Mouse (Mus musculus) gastrocnemius, postnatal 36 days (tissue): ENCODE measurements around the gene Focad. TPM values are rescaled to one million over a fixed set of nuclear protein-coding genes. Genes with fewer than 3 reads are reported as not detected.

Experiments
- DNase-seq, 2 experiments: peaks; one replicate each; pipeline ENCODE4 v3.0.0; 2022
- intact Hi-C: fragments of 180-260 bp; cut with DNase I; formaldehyde crosslinking; loops from one replicate; pipeline ENCODE4 v1.15.1; 2025
- microRNA-seq, 2 experiments: library from miRNA; unstranded; fragments of <30 nt; microRNA quantifications; one replicate each; pipeline ENCODE4 v1.2.0; 2021
- total RNA-seq, 2 experiments: library from RNA; stranded (reverse); gene quantifications; 2 replicates each; pipeline ENCODE4 v1.2.3; 2021

Focad gene
- total RNA-seq, 2 experiments from 2014 or later = 8.5 to 10.9 TPM

- intact Hi-C loops = no loop called here
- DNase-seq = no peak
Observed at GRCm38 (mm10) chr4:88437917-88438316, 343.5 kb downstream of the Focad start.

DNA sequence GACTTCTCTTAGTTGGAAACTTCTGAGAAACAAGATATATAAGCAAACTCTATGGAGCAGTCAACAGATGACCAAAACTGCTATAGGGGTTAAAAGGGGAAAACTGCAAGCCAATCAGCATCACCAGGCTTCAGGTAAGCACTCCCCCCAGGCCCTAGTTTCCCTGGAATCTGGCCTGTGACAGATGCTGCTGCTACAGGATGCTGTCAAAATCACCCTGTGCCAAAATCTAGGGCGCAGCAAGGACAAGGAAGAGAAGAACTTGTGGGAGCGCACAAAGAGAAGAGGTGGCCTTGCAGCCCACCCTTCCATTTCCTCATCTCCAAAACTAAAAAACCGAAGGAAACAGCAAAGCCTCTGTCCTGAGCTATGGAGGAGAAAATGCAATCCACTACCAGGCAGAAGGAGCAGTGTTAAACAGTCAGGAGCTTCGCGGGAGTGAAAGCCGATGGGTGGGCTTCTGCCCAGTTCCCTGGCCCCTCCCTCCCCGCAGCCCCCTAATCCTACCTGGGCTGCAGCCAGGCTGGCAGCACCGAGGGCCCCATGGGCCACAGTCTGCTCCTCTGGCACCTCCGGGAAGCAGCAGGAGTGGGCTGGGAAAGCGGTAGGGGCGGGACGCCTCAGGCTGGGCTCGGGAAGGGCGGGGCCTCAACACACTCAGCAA lies 344.0 kb downstream of the Focad start, which contains the start of gene Hacd4:
Hacd4 (minus strand) TSS at position 603 of the 664 bp plus-strand sequence.
- intact Hi-C loops = no loop called here
- DNase-seq = peak; percentile 30

- DNase-seq = no peak
- intact Hi-C loops = no loop called here
Observed at GRCm38 (mm10) chr4:88438990-88439329, 344.5 kb downstream of the Focad start.

GRCm38 (mm10) chr4:88439669-88440123 lies 345.3 kb downstream of the Focad start:
- DNase-seq = no peak
- intact Hi-C loops = no loop called here

GRCm38 (mm10) chr4:88440814-88441213 lies 346.4 kb downstream of the Focad start:
- intact Hi-C loops = no loop called here
- DNase-seq = no peak

DNA sequence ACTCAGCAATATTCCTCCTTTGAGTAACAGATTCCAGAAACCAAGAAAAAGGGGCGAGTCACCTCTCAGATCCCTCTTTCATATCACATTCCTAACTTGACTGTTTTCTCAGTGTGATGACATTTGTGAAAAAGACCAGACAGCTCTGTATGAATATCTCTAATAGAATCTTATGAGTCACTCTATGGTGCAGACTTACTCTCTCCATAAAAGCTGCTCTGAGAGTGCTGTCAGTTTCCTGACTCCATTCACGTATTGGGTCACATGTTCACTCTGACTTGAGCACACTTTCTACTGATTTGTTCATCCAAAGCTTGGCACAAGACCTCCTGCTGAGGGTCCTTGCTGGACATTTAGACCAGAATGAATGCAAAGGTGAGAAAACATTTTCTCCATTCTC lies 354.5 kb downstream of the Focad start:
- intact Hi-C loops = no loop called here
- no peak for DNase-seq

GRCm38 (mm10) chr4:88450087-88450765 lies 355.8 kb downstream of the Focad start:
- DNase-seq = no peak
- intact Hi-C loops = no loop called here

DNA sequence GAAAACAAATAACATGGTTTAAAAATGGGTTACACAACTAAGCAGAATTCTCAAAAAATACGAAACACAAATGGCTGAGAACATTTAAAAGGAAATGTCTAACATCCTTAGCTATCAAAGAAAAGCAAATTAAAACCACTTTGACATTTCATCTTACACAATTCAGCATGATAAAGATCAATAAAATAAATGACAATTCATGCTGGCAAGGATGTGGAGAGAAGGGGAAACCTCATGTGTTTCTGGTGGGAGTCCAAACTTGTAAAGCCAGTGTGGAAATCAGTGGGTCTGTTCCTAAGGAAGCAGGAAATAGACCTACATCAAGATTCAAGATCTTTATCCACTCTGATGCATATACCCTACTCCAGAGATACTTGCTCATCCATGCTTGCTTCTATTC lies 363.7 kb downstream of the Focad start:
- no peak for DNase-seq
- intact Hi-C loops = no loop called here

DNA sequence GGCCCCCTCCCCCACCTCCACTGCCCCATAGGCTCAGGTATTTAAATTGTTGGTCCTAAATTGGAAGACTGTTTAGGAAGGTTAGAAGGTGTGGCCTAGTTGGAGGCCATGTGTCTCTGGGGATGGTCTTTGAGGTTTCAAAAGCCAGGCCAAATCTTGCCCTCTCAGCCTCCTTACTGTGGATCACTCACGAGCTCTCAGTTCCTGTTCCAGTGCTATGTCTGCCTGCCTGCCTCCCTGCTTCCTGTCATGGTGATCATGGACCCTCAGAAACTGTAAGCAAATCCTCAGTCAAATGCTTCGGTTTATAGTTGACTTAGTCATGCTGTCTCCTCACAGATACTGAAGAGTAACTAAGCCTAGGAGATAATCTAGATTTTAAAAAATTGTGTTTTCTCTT lies 364.2 kb downstream of the Focad start:
- intact Hi-C loops = no loop called here

More for the DNA sequence above, 364.2 kb downstream of the Focad start:
- DNase-seq = no peak

Small RNAs within 50 kb of the gene (microRNA-seq; reads per million reads assigned to microRNA genes)
- 2.5 to 3.7 reads per million in 2 experiments for gene Mir491

Other genes with a start within 250 kb of the Focad start
- 10 to 100 TPM; 92.2 to 94.5 TPM for gene Mllt3, start 61.3 kb upstream of the Focad start, total RNA-seq